Mouse (Mus musculus): ENCODE data around the gene Plp2.
A peak's percentile ranks its signal among the peaks of the same experiment; 100 is the strongest.

Gene Plp2

GRCm38 (mm10) chrX:7662936-7663335 lies 8.3 kb downstream of the Plp2 start:
- no peak for DNase-seq (ENCODE audit: low spot score in 2 of 2)

GRCm38 (mm10) chrX:7661086-7661485 lies 10.1 kb downstream of the Plp2 start:
- DNase-seq (ENCODE audit: low spot score in 2 of 2): no peak

DNA sequence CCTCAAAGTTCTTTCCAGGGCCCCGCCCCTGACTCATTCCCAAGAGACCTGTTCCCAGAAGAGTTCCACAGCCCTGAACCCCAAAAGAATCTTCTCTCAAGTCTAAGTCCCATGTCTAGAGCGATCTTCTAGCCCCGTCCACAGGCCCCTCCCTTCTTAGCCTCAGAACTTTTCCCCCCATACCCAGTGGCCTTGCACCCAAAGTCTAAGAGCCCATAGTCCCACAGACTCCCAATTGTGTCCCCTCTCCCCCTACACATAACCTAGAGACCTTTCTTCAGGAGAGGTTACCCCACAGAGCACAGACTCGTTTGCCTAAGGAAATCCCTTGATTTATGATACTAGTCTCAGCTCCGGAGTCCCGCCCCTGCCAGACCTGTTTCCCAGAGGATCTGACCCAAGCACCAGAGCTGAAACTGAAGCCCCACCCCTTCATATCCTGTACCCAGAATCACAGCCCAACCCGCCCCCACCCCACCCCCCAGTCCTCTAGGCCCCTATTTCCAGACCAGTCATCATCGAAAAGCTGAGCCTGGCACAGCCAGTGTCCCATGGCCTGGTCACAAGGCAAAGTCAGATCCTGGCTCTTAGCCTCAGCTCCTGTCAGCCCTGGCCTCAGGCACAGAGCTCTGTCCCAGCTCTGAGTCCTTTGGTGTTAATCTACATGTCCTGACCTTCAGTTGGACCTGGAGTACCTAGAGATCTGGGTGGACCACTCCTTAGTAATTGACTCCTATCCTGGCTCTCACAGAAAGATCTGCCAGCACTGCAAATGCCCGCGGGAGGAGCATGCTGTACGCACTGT lies 12.2 kb downstream of the Plp2 start:
- DNase-seq (ENCODE audit: low spot score in 2 of 2): no peak

DNA sequence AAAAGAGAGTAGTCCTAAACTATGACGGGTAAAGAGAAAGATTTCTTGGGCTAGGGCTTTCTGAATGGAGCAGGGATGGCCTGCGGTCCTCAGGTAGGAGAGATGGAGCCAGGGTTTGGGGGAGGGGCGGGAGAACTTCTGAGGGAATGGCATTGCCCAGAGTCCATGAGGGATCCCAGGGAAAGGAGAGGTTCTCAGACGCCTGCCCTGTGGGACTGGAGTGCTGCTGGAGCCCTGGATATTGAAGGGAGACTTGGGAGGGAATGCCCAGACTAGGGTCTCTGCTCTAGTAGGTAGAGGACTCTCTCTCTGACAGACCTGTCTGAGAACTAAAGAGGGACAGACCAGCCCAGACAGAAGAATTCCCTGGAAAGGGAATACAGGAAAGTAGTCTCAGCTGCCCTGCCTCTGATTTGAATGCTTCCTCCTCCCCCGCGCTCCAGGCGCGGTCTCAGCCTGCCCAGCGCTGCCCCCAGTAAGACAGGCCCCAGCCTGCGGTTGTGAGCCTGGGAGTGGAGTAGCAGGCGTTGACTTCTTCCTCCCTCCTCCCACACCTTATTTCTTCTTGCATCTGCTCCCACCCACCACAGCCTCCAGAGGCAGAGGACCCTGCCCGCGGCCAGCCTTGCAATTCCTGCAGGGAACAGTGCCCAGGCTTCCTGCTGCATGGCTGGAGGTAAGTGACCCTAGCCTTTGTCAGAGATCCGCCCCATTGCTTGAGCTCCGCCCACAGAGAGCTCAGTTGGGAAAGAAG lies 13.0 kb downstream of the Plp2 start:
- DNase-seq (ENCODE audit: low spot score in 2 of 2): no peak

DNA sequence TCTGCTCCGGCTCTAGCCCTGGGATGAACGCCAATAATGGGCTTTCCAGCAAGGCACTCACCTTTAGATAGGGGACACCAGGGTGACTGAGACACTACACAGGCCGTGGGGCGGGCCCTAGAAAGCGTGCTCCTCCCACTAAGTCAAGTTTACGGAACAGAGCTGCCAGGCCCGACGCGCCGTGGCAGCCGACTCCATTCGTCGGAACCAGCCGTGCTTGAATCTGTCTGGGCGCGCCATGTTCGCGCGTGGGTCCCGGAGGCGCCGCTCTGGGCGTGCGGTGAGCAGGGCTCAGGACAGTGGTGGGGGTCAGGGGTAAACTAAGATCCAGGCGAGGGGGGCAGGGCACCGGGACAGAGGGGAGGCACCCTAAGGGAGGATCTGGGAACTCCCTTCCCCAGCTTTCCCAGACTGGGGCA lies 14.0 kb downstream of the Plp2 start, which contains the start of gene Prickle3:
Prickle3 (plus strand) TSS at position 40 of the 419 bp plus-strand sequence.
- DNase-seq (ENCODE audit: low spot score in 2 of 2): peak; percentile 26 to 49

- DNase-seq (ENCODE audit: low spot score in 2 of 2): peak; percentile 78 to 85
These were observed 22.4 kb downstream of the Plp2 start for GRCm38 (mm10) chrX:7648671-7649304.

GRCm38 (mm10) chrX:7645349-7645748 lies 25.8 kb downstream of the Plp2 start:
- peak; percentile 77 to 84 for DNase-seq (ENCODE audit: low spot score in 2 of 2)

- no peak for DNase-seq (ENCODE audit: low spot score in 2 of 2)
These were observed 30.4 kb downstream of the Plp2 start for GRCm38 (mm10) chrX:7640785-7641184.

DNA sequence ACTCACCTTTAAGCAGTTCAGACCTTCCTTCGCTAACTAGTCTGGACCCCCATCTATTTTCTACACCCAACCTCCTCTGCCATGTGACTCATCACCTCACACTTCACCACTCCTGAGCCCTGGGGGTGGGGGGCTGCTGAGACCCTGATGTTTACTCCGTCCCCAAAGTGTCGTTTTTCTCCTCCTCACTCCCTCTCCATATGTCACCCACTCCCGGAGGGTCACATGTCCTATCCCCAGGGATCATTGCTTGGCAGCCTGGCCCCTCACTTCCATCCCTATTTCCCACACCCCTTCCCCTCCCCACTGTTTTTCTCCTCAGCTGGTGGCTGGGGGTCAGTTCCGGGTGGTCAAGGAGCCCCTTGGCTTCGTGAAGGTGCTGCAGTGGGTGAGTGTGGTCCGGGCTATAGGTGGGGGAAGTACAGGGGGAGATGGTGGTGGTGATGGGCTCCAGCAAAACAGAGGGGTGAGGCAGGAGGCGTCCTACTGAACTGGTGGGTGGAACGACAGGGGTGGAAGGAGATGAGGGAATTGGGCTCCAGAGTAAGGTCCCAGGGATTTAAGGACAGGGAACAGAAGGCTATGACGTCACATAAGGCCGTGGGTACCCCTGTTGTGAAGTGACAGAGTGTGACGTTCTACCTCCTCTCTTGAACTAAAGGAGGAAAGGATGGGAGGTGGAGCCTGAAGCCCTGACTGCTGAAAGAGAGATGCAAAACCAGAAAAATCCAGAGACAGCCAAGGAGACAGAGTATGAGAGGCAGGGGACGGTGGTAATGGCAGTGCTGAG lies 31.5 kb downstream of the Plp2 start:
- DNase-seq (ENCODE audit: low spot score in 2 of 2): no peak

DNA sequence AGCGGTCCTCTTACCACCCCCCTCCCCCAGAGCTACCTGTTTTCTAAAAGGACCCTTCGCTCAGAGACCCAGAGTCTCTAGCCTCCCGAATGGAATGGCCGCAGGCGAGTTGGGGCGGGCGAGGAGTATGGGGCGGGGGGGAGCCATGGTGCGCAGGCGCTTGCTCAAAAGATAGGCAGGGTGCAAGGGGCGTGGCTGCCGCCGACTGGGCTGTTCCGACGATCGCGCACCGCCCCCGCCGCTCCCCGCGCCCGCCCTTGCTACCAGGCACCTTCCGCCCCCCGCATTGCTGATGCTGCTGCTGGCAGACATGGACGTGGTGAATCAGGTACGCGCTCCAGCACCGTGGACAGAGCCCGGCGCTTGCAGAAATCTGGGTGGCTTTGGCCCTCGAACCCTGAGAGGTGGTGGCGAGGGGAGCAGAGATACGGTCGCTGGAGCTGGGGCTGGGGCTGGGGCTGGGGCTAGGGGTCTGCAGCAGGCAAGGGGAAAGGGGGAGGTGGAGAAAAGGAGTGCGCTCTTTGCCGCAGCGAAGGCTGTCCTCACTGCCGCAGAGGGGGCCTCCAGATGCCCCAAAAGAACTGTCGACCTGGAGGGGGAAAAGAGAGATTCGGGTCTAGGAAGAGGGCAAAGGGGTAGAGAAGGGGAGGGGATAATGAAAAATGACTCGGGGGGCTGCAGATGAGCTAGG lies 32.6 kb downstream of the Plp2 start, which contains the start of gene Syp:
Syp (plus strand) TSS at position 71 of the 691 bp plus-strand sequence.
- peak; percentile 53 to 81 for DNase-seq (ENCODE audit: low spot score in 2 of 2)

DNA sequence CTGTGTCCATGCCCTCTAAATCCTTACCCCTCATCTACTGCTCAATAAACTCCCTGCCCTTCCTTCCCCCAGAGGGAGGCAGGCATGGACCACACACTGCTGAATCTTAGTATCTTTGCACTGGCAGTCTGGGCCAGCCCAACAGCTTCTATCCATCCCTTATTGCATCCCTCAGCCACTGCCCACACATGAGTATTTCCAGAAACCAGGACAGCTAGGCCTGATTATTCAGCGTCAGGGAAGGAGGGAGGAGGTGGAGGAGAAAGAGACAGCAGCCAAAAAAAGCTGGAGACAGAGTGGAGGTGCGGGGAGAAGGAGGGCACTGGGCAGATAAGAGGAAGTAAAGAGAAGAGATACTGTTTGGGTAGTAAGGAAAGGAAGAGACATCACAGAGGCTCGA lies 36.1 kb downstream of the Plp2 start:
- DNase-seq (ENCODE audit: low spot score in 2 of 2): no peak

- no peak for DNase-seq (ENCODE audit: low spot score in 2 of 2)
These were observed 38.6 kb downstream of the Plp2 start for GRCm38 (mm10) chrX:7632560-7632959.

All from natural killer cell, adult 2 months (primary cell).